Mouse (Mus musculus) MEL (cell line): Measurements from ENCODE around the gene Tmbim1. TPM values are rescaled to one million over a fixed set of nuclear protein-coding genes. Genes with fewer than 3 reads are reported as not detected.

Source experiments
- DNase-seq: peaks from one replicate; pipeline ENCODE4 v3.0.0; 2011; ENCODE audit warnings: low read depth, low spot score
- H3K27ac ChIP-seq: 2 replicates; pipeline ENCODE4 v1.5.1; 2012; ENCODE audit warnings: low read depth, mild to moderate bottlenecking, control low read depth, low read length, moderate library complexity; ENCODE audit not compliant: control insufficient read depth
- H3K27me3 ChIP-seq, 2 experiments: fragments of 150-350 bp in 1 of 2; sonication (generic) in 1 of 2; 2 replicates each; pipeline ENCODE4 v1.6.1; 2012; ENCODE audit warnings: low read length in 2 of 2, mild to moderate bottlenecking in 2 of 2, improper control_type of control experiment in 1 of 2, moderate library complexity in 1 of 2; ENCODE audit not compliant: insufficient read depth in 2 of 2, control insufficient read depth in 1 of 2
- H3K36me3 ChIP-seq, 2 experiments: 2 replicates each; pipeline ENCODE4 v1.6.1; 2012 to 2014; ENCODE audit warnings: low read length in 2 of 2, improper control_type of control experiment in 1 of 2, inconsistent platforms in 1 of 2, mild to moderate bottlenecking in 1 of 2; ENCODE audit not compliant: insufficient read depth in 2 of 2, control insufficient read depth in 1 of 2
- H3K4me1 ChIP-seq, 2 experiments: fragments of 150-350 bp in 1 of 2; sonication (generic) in 1 of 2; 2 replicates each; pipeline ENCODE4 v1.6.1; 2012; ENCODE audit warnings: low read length in 2 of 2, improper control_type of control experiment in 1 of 2, mild to moderate bottlenecking in 1 of 2; ENCODE audit not compliant: insufficient read depth in 2 of 2, control insufficient read depth in 1 of 2
- H3K4me3 ChIP-seq, 2 experiments: fragments of 150-350 bp in 1 of 2; sonication (generic) in 1 of 2; 2 replicates each; pipeline ENCODE4 v1.5.1; 2012; ENCODE audit warnings: low read depth in 2 of 2, low read length in 2 of 2, mild to moderate bottlenecking in 2 of 2, moderate library complexity in 2 of 2, control low read depth in 1 of 2, improper control_type of control experiment in 1 of 2; ENCODE audit not compliant: control insufficient read depth in 1 of 2, insufficient read depth in 1 of 2
- H3K79me2 ChIP-seq: 2 replicates; pipeline ENCODE4 v1.6.1; 2012; ENCODE audit warnings: mild to moderate bottlenecking, low read length, moderate library complexity; ENCODE audit not compliant: control insufficient read depth, poor library complexity, insufficient read depth
- H3K9ac ChIP-seq: 2 replicates; pipeline ENCODE4 v1.6.1; 2012; ENCODE audit warnings: low read depth, mild to moderate bottlenecking, control low read depth, low read length, moderate library complexity; ENCODE audit not compliant: control insufficient read depth, poor library complexity, severe bottlenecking
- H3K9me3 ChIP-seq: fragments of 150-350 bp; sonication (generic); replicated peaks from 2 replicates; pipeline ENCODE4 v1.6.1; 2012; ENCODE audit warnings: mild to moderate bottlenecking, low read length, improper control_type of control experiment, moderate library complexity; ENCODE audit not compliant: insufficient read depth
- BHLHE40 ChIP-seq: IDR thresholded peaks from 2 replicates; pipeline ENCODE4 v1.6.1; 2012; ENCODE audit warnings: low read depth, mild to moderate bottlenecking, inconsistent platforms, low read length, improper control_type of control experiment, borderline replicate concordance
- CTCF ChIP-seq, 3 experiments: IDR thresholded peaks in 2 of 3; conservative IDR thresholded peaks in 1 of 3; 2 replicates each; pipeline ENCODE4 v1.5.1; 2011 to 2012; ENCODE audit warnings: low read length in 3 of 3, low read depth in 2 of 3, mild to moderate bottlenecking in 2 of 3, improper control_type of control experiment in 1 of 3, inconsistent platforms in 1 of 3, mixed read lengths in 1 of 3, moderate library complexity in 1 of 3; ENCODE audit not compliant: control insufficient read depth in 1 of 3, insufficient read depth in 1 of 3, poor library complexity in 1 of 3, severe bottlenecking in 1 of 3
- E2F4 ChIP-seq: IDR thresholded peaks from 2 replicates; pipeline ENCODE4 v1.6.1; 2011; ENCODE audit warnings: low read depth, low read length, improper control_type of control experiment, borderline replicate concordance
- EP300 ChIP-seq, 2 experiments: IDR thresholded peaks; 2 replicates each; pipeline ENCODE4 v1.6.1; 2011; ENCODE audit warnings: improper control_type of control experiment in 2 of 2, low read length in 2 of 2, low read depth in 1 of 2, mild to moderate bottlenecking in 1 of 2
- GATA1 ChIP-seq: IDR thresholded peaks from 2 replicates; pipeline ENCODE4 v1.6.1; 2011; ENCODE audit warnings: low read depth, low read length, improper control_type of control experiment
- HCFC1 ChIP-seq: IDR thresholded peaks from 2 replicates; pipeline ENCODE4 v1.6.1; 2012; ENCODE audit warnings: low read depth, mild to moderate bottlenecking, inconsistent platforms, low read length, improper control_type of control experiment, moderate library complexity
- KAT2A ChIP-seq: conservative IDR thresholded peaks from 2 replicates; pipeline ENCODE4 v1.6.1; 2012; ENCODE audit warnings: low read depth, low read length, improper control_type of control experiment, inconsistent platforms
- MAX ChIP-seq: IDR thresholded peaks from 2 replicates; pipeline ENCODE4 v1.6.1; 2011; ENCODE audit warnings: low read length, improper control_type of control experiment
- MAZ ChIP-seq: IDR thresholded peaks from 2 replicates; pipeline ENCODE4 v1.6.1; 2012; ENCODE audit warnings: low read depth, mild to moderate bottlenecking, inconsistent platforms, low read length, improper control_type of control experiment
- MEF2A ChIP-seq: IDR thresholded peaks from 2 replicates; pipeline ENCODE4 v1.6.1; 2014; ENCODE audit warnings: low read depth, mild to moderate bottlenecking, inconsistent platforms, low read length, improper control_type of control experiment; ENCODE audit not compliant: poor library complexity, insufficient replicate concordance, severe bottlenecking; ENCODE audit errors: extremely low read depth
- MXI1 ChIP-seq: IDR thresholded peaks from 2 replicates; pipeline ENCODE4 v1.6.1; 2011; ENCODE audit warnings: mild to moderate bottlenecking, low read depth, low read length, improper control_type of control experiment
- MYB ChIP-seq: IDR thresholded peaks from 2 replicates; pipeline ENCODE4 v1.6.1; 2011; ENCODE audit warnings: mild to moderate bottlenecking, low read depth, low read length, improper control_type of control experiment
- MYC ChIP-seq: IDR thresholded peaks from 2 replicates; pipeline ENCODE4 v1.6.1; 2011; ENCODE audit warnings: low read depth, mild to moderate bottlenecking, low read length, improper control_type of control experiment, moderate library complexity
- NELFE ChIP-seq: IDR thresholded peaks from 2 replicates; pipeline ENCODE4 v1.6.1; 2011; ENCODE audit warnings: low read depth, low read length, improper control_type of control experiment
- NRF1 ChIP-seq: IDR thresholded peaks from 2 replicates; pipeline ENCODE4 v1.6.1; 2014; ENCODE audit warnings: low read depth, mild to moderate bottlenecking, inconsistent platforms, low read length, improper control_type of control experiment, moderate library complexity; ENCODE audit not compliant: poor library complexity, insufficient read depth, severe bottlenecking
- POLR2A ChIP-seq, 2 experiments: IDR thresholded peaks; 2 replicates each; pipeline ENCODE4 v1.6.1; 2011 to 2012; ENCODE audit warnings: low read length in 2 of 2, mild to moderate bottlenecking in 2 of 2, control low read depth in 1 of 2, improper control_type of control experiment in 1 of 2, low read depth in 1 of 2, moderate library complexity in 1 of 2; ENCODE audit not compliant: control insufficient read depth in 1 of 2, insufficient read depth in 1 of 2, poor library complexity in 1 of 2
- POLR2AphosphoS5 ChIP-seq: IDR thresholded peaks from 2 replicates; pipeline ENCODE4 v1.6.1; 2012; ENCODE audit warnings: low read depth, borderline replicate concordance, mild to moderate bottlenecking, inconsistent platforms, low read length, moderate library complexity, mixed read lengths
- RAD21 ChIP-seq: IDR thresholded peaks from 2 replicates; pipeline ENCODE4 v1.6.1; 2011; ENCODE audit warnings: mild to moderate bottlenecking, low read depth, low read length, improper control_type of control experiment
- RCOR1 ChIP-seq: IDR thresholded peaks from 2 replicates; pipeline ENCODE4 v1.6.1; 2012; ENCODE audit warnings: low read depth, mild to moderate bottlenecking, inconsistent platforms, low read length, improper control_type of control experiment
- SMC3 ChIP-seq: IDR thresholded peaks from 2 replicates; pipeline ENCODE4 v1.6.1; 2011; ENCODE audit warnings: low read depth, low read length, improper control_type of control experiment
- TAL1 ChIP-seq: IDR thresholded peaks from 2 replicates; pipeline ENCODE4 v1.6.1; 2012; ENCODE audit warnings: mild to moderate bottlenecking, inconsistent platforms, low read length, moderate library complexity, mixed read lengths
- TBP ChIP-seq: IDR thresholded peaks from 2 replicates; pipeline ENCODE4 v1.8.0; 2011; ENCODE audit warnings: low read depth, low read length, improper control_type of control experiment
- USF2 ChIP-seq, 2 experiments: IDR thresholded peaks; 2 replicates each; pipeline ENCODE4 v1.6.1; 2011 to 2012; ENCODE audit warnings: improper control_type of control experiment in 2 of 2, low read length in 2 of 2, borderline replicate concordance in 1 of 2, inconsistent platforms in 1 of 2, low read depth in 1 of 2, mild to moderate bottlenecking in 1 of 2; ENCODE audit not compliant: insufficient read depth in 1 of 2
- ZC3H11A ChIP-seq: IDR thresholded peaks from 2 replicates; pipeline ENCODE4 v1.6.1; 2012; ENCODE audit warnings: low read depth, mild to moderate bottlenecking, inconsistent platforms, low read length, improper control_type of control experiment
- ZNF384 ChIP-seq: IDR thresholded peaks from 2 replicates; pipeline ENCODE4 v1.6.1; 2012; ENCODE audit warnings: low read depth, mild to moderate bottlenecking, inconsistent platforms, low read length, improper control_type of control experiment
- polyA plus RNA-seq, 2 experiments: library from polyadenylated mRNA; stranded (reverse) in 1 of 2; unstranded in 1 of 2; fragments of >175 nt in 1 of 2; fragments of >200 nt in 1 of 2; gene quantifications; 2 replicates each; pipeline versions ENCODE4 v1.2.1 to v1.2.4; 2012; ENCODE audit warnings: low replicate concordance in 2 of 2, low read depth in 1 of 2; ENCODE audit not compliant: insufficient read length in 2 of 2, insufficient read depth in 1 of 2, missing spikeins in 1 of 2
- total RNA-seq: library from RNA; depleted of rRNA; stranded (reverse); fragments of 300-350 nt; gene quantifications from 2 replicates; pipeline ENCODE4 v1.2.3, GENCODE M21; 2012

Gene Tmbim1
- total and polyA plus RNA-seq, 3 experiments, result 13.0 to 20.8 TPM; not detected in 1

DNA sequence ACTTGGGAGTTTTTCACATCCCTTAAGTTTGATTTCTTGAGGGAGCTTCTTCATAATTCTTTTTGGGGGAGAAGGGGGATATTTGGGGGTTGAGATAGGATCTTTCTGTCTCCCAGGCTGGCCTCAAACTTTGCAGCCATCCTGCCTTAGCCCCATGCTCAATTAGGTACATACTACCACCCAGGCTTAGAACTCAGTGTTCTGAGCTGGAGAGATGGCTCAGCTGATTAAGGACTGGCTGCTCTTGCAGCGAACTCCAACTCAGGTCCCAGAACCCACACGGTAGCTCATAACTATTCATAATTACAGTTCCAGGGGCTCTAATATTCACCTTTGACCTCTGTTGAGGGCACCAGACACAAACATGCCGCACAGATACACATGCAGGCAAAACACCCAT is 29.2 kb upstream of the Tmbim1 start:
- Histone ChIP-seq H3K4me3 (no peak overlapping the region), H3K36me3 (peaks cover 0 to 13% of the 10 kb centered on the region in 2 experiments; a peak in 2 of 4 replicates), H3K4me1 (peaks cover 10 to 25% of the 10 kb centered on the region in 2 experiments), H3K27me3 (no peaks in the 10 kb centered on the region), H3K79me2 (no peaks in the 10 kb centered on the region), H3K9ac (no peak overlapping the region), H3K9me3 (no peaks in the 10 kb centered on the region), H3K27ac (no peak overlapping the region)
- TF ChIP-seq NELFE (no peak), TBP (no peak), MEF2A (no peak), POLR2A (IDR thresholded peaks at IDR 0.05; ENCODE audit: control insufficient read depth in 1 of 2, insufficient read depth in 1 of 2, low read depth in 1 of 2, low read length in 2 of 2, poor library complexity in 1 of 2) (no peak), SMC3 (no peak), RCOR1 (no peak), RAD21 (no peak), MAZ (no peak), BHLHE40 (no peak), HCFC1 (no peak), ZNF384 (no peak), KAT2A (no peak)
- DNase-seq, result no peak

DNA sequence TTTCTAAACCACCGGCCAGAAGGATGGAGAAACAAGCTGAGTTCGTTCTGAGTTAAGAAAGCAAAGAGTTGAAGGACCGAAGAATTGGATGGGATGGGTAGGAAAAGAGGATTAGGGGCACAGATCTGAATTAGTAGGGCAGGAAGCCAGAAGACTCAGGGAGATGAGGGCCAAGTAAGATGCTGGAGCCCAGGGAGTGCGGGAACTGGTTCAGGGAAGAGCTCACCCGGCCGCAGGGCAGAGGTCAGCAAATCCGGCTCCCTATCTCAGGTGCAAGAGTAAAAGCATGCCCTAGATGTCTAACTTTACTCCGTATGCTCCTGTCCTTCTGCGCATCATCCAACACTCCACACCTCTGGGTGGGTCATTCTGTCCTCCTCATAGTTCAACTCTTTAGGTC is 27.5 kb upstream of the Tmbim1 start:
- peaks cover 10 to 25% of the 10 kb centered on the region in 2 experiments for H3K4me1 ChIP-seq
- no peaks in the 10 kb centered on the region for H3K79me2 ChIP-seq
- DNase-seq, result no peak
- peak overlapping the region; percentile 54 for H3K9ac ChIP-seq
- no peaks in the 10 kb centered on the region for H3K9me3 ChIP-seq
- TF ChIP-seq MYC (no peak), MXI1 (no peak), TBP (no peak), CTCF (IDR thresholded peaks at IDR 0.05 in 2 of 3, conservative IDR thresholded peaks at IDR 0.05 in 1 of 3; ENCODE audit: control insufficient read depth in 1 of 3, insufficient read depth in 1 of 3, low read depth in 2 of 3, low read length in 3 of 3, poor library complexity in 1 of 3, severe bottlenecking in 1 of 3) (no peak), ZC3H11A (no peak), MYB (no peak), TAL1 (no peak), RAD21 (no peak), POLR2AphosphoS5 (no peak), NRF1 (no peak), GATA1 (no peak), E2F4 (no peak), POLR2A (IDR thresholded peaks at IDR 0.05; ENCODE audit: control insufficient read depth in 1 of 2, insufficient read depth in 1 of 2, low read depth in 1 of 2, low read length in 2 of 2, poor library complexity in 1 of 2) (no peak), ZNF384 (no peak), MAZ (no peak), EP300 (IDR thresholded peaks at IDR 0.05; ENCODE audit: low read depth in 1 of 2, low read length in 2 of 2) (no peak), MAX (no peak), BHLHE40 (no peak), USF2 (IDR thresholded peaks at IDR 0.05; ENCODE audit: borderline replicate concordance in 1 of 2, insufficient read depth in 1 of 2, low read depth in 1 of 2, low read length in 2 of 2) (no peak)
- no peaks in the 10 kb centered on the region for H3K27me3 ChIP-seq
- H3K36me3 ChIP-seq, result peaks cover 0 to 13% of the 10 kb centered on the region in 2 experiments; a peak in 2 of 4 replicates
- H3K27ac ChIP-seq, result no peak overlapping the region
- H3K4me3 ChIP-seq, result peak overlapping the region; percentile 51 to 72
